Mouse (Mus musculus): ENCODE measurements around the gene Mok.

DNA sequence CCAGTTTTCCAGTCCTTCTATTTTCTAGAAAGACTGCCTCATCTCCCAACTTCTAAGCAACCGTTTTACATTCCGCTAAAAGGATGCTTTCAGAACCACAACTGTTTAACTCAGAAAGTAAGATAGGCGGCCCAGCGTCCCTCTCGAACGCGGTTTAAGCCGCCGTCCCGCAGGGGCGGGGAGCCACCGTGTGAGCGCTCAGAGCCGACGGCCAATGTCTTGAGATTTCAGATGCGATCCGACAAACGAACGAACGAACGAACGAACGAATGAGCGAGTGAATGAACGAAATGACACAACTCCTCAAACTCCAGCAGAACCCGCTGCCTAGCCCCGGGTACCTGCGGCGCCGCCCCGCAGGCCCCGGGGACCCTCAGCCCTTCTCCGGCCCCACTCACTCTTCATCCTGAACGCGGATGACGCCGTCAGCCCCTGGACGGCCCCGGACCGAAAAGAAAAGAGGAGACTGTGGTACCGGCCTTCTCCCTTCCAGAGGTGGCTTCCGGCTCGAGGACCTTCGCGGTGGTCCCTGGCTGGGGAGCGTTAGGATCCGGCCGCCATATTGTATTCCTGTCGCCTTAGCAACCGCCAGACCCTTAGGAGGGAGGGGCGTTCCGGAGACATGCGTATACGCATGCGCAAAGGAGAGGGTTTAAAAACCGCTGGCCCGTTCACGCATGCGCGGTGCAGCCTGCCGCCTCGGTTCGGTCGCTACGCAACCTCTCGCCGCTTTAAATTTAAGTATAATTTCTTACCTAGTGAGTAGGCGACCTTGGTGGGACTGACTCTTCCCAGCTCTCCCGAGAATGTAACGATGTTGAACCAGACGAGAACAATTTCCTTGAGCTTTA is at the start of gene Mok:
- no peak for TF ChIP-seq GATA1 (IDR thresholded peaks at IDR 0.05; ENCODE audit: low read length)
- no peak for TF ChIP-seq TAL1 (IDR thresholded peaks at IDR 0.05; ENCODE audit: low read length)

Data from erythroblast, embryonic 14.5 days (primary cell).